Mouse (Mus musculus): ENCODE measurements around the gene Emc10. TPM values are rescaled to one million over a fixed set of nuclear protein-coding genes. Genes with fewer than 3 reads are reported as not detected.

Gene Emc10
- polyA plus RNA-seq, 1 experiment from 2014 or later = 138 TPM

GRCm38 (mm10) chr7:44465111-44465510 is 31.2 kb downstream of the Emc10 start, which contains the start of gene Aspdh:
Gene Aspdh (plus strand): TSS chr7:44465391.
- 47% methylated on average over 2 of the region's 2 CpGs for WGBS
- Histone ChIP-seq H3K36me3 (peaks cover 32% of the 10 kb centered on the region), H3K4me2 (replicated peaks) (no peak within 1 kb of the TSS), H3K27ac (replicated peaks) (peak within 1 kb of the TSS; percentile 72), H3K4me1 (peaks cover 58% of the 10 kb centered on the region), H3K4me3 (no peak within 1 kb of the TSS), H3K27me3 (no peaks in the 10 kb centered on the region), H3K9me3 (no peaks in the 10 kb centered on the region), H3K9ac (replicated peaks) (no peak within 1 kb of the TSS)
- ATAC-seq (replicated peaks) = no peak

- H3K27ac ChIP-seq (replicated peaks) = peak overlapping the region; percentile 72
- no peaks in the 10 kb centered on the region for H3K9me3 ChIP-seq
- peaks cover 32% of the 10 kb centered on the region for H3K36me3 ChIP-seq
- no peak overlapping the region for H3K9ac ChIP-seq (replicated peaks)
- no peak for ATAC-seq (replicated peaks)
- no peaks in the 10 kb centered on the region for H3K27me3 ChIP-seq
- no peak overlapping the region for H3K4me2 ChIP-seq (replicated peaks)
- H3K4me3 ChIP-seq = no peak overlapping the region
- 13% methylated on average over 4 of the region's 4 CpGs for WGBS
- peaks cover 55% of the 10 kb centered on the region for H3K4me1 ChIP-seq
Observed at GRCm38 (mm10) chr7:44464511-44464910, 31.8 kb downstream of the Emc10 start.

- 86% methylated on average over 10 of the region's 10 CpGs for WGBS
- H3K4me2 ChIP-seq (replicated peaks) = no peak overlapping the region
- ATAC-seq (replicated peaks) = no peak
- peaks cover 47% of the 10 kb centered on the region for H3K4me1 ChIP-seq
- peaks cover 38% of the 10 kb centered on the region for H3K36me3 ChIP-seq
- no peak overlapping the region for H3K9ac ChIP-seq (replicated peaks)
- H3K27ac ChIP-seq (replicated peaks) = peak overlapping the region; percentile 72
- no peaks in the 10 kb centered on the region for H3K27me3 ChIP-seq
- no peak overlapping the region for H3K4me3 ChIP-seq
- H3K9me3 ChIP-seq = no peaks in the 10 kb centered on the region
Observed at GRCm38 (mm10) chr7:44463556-44464225, 32.6 kb downstream of the Emc10 start.

- ATAC-seq (replicated peaks) = no peak
- Histone ChIP-seq H3K36me3 (peaks cover 44% of the 10 kb centered on the region), H3K4me1 (peaks cover 42% of the 10 kb centered on the region), H3K9ac (replicated peaks) (no peak overlapping the region), H3K4me3 (no peak overlapping the region), H3K27me3 (no peaks in the 10 kb centered on the region), H3K9me3 (no peaks in the 10 kb centered on the region), H3K4me2 (replicated peaks) (no peak overlapping the region), H3K27ac (replicated peaks) (peak overlapping the region; percentile 72; the same call in 1 of the 2 replicates)
- 55% methylated on average over 8 of the region's 8 CpGs for WGBS
Observed at GRCm38 (mm10) chr7:44463056-44463425, 33.3 kb downstream of the Emc10 start.

GRCm38 (mm10) chr7:44462218-44463055 is 33.9 kb downstream of the Emc10 start:
- Histone ChIP-seq H3K9ac (replicated peaks) (no peak overlapping the region), H3K4me2 (replicated peaks) (no peak overlapping the region), H3K9me3 (no peaks in the 10 kb centered on the region), H3K36me3 (peaks cover 49% of the 10 kb centered on the region), H3K4me3 (no peak overlapping the region), H3K27ac (replicated peaks) (no peak overlapping the region), H3K27me3 (no peaks in the 10 kb centered on the region), H3K4me1 (peaks cover 40% of the 10 kb centered on the region)
- no peak for ATAC-seq (replicated peaks)
- WGBS = 40% methylated on average over 77 of the region's 77 CpGs

- Histone ChIP-seq H3K4me1 (peaks cover 33% of the 10 kb centered on the region), H3K9me3 (no peaks in the 10 kb centered on the region)
- WGBS = 83% methylated on average over 57 of the region's 57 CpGs
Observed at GRCm38 (mm10) chr7:44461503-44462217, 34.7 kb downstream of the Emc10 start.

GRCm38 (mm10) chr7:44460767-44461502 is 35.4 kb downstream of the Emc10 start:
- no peak overlapping the region for H3K9ac ChIP-seq (replicated peaks)
- 86% methylated on average over 31 of the region's 31 CpGs for WGBS
- H3K27ac ChIP-seq (replicated peaks) = no peak overlapping the region
- H3K9me3 ChIP-seq = no peaks in the 10 kb centered on the region
- no peak overlapping the region for H3K4me3 ChIP-seq
- H3K27me3 ChIP-seq = no peaks in the 10 kb centered on the region
- H3K36me3 ChIP-seq = peaks cover 62% of the 10 kb centered on the region
- peaks cover 33% of the 10 kb centered on the region for H3K4me1 ChIP-seq
- no peak for ATAC-seq (replicated peaks)
- H3K4me2 ChIP-seq (replicated peaks) = no peak overlapping the region

More at GRCm38 (mm10) chr7:44461503-44462217, 34.7 kb downstream of the Emc10 start:
- no peak for ATAC-seq (replicated peaks)
- Histone ChIP-seq H3K27me3 (no peaks in the 10 kb centered on the region), H3K9ac (replicated peaks) (no peak overlapping the region), H3K36me3 (peaks cover 57% of the 10 kb centered on the region), H3K4me2 (replicated peaks) (no peak overlapping the region), H3K4me3 (no peak overlapping the region), H3K27ac (replicated peaks) (no peak overlapping the region)

GRCm38 (mm10) chr7:44460067-44460466 is 36.3 kb downstream of the Emc10 start:
- H3K9me3 ChIP-seq = no peaks in the 10 kb centered on the region
- H3K9ac ChIP-seq (replicated peaks) = no peak overlapping the region
- 86% methylated on average over 6 of the region's 6 CpGs for WGBS
- no peak overlapping the region for H3K4me3 ChIP-seq
- H3K4me1 ChIP-seq = peaks cover 28% of the 10 kb centered on the region
- H3K27ac ChIP-seq (replicated peaks) = no peak overlapping the region
- no peak overlapping the region for H3K4me2 ChIP-seq (replicated peaks)
- ATAC-seq (replicated peaks) = no peak
- no peaks in the 10 kb centered on the region for H3K27me3 ChIP-seq
- peaks cover 68% of the 10 kb centered on the region for H3K36me3 ChIP-seq

- Histone ChIP-seq H3K9me3 (no peaks in the 10 kb centered on the region), H3K36me3 (peaks cover 59% of the 10 kb centered on the region), H3K4me1 (peaks cover 20% of the 10 kb centered on the region), H3K9ac (replicated peaks) (no peak overlapping the region), H3K27ac (replicated peaks) (no peak overlapping the region), H3K4me2 (replicated peaks) (no peak overlapping the region), H3K27me3 (no peaks in the 10 kb centered on the region), H3K4me3 (no peak overlapping the region)
- no peak for ATAC-seq (replicated peaks)
- WGBS = 98% methylated on average over 1 of the region's 1 CpGs
Observed at GRCm38 (mm10) chr7:44456302-44456701, 40.0 kb downstream of the Emc10 start.

- Histone ChIP-seq H3K4me3 (no peak overlapping the region), H3K4me1 (peaks cover 36% of the 10 kb centered on the region), H3K27ac (replicated peaks) (no peak overlapping the region), H3K36me3 (peaks cover 68% of the 10 kb centered on the region), H3K9ac (replicated peaks) (no peak overlapping the region), H3K27me3 (no peaks in the 10 kb centered on the region), H3K9me3 (no peaks in the 10 kb centered on the region), H3K4me2 (replicated peaks) (no peak overlapping the region)
- no peak; the same call in 1 of the 2 replicates for ATAC-seq (replicated peaks)
- 18% methylated on average over 3 of the region's 3 CpGs for WGBS
Observed at GRCm38 (mm10) chr7:44453256-44453655, 43.1 kb downstream of the Emc10 start.

GRCm38 (mm10) chr7:44446070-44446855 is 50.1 kb downstream of the Emc10 start:
- Histone ChIP-seq H3K9ac (replicated peaks) (peak overlapping the region; percentile 36), H3K27ac (replicated peaks) (peak overlapping the region; percentile 46), H3K4me1 (peaks cover 69% of the 10 kb centered on the region), H3K36me3 (peaks cover 54% of the 10 kb centered on the region), H3K27me3 (no peaks in the 10 kb centered on the region), H3K4me2 (replicated peaks) (peak overlapping the region; percentile 98), H3K9me3 (no peaks in the 10 kb centered on the region), H3K4me3 (peak overlapping the region; percentile 74; the same call in 1 of the 2 replicates)
- WGBS = 49% methylated on average over 12 of the region's 12 CpGs
- ATAC-seq (replicated peaks) = no peak
